Mouse (Mus musculus): ENCODE measurements at regions not wholly inside any gene's neighbourhood (a gene's known extent, or its start where the extent isn't known, plus 50 kb on each side); places are given as distances from the start of the nearest gene placed in this dataset.
"Not testable (repeated sequence)": the region's sequence is repeated elsewhere in the genome, so short reads cannot be mapped to it uniquely, and the experiment has no call there.

- not testable (repeated sequence) for TF ChIP-seq MAFK (IDR thresholded peaks at IDR 0.05; ENCODE audit: insufficient read depth, low read depth, low read length); ZNF384 (IDR thresholded peaks at IDR 0.05; ENCODE audit: low read depth, low read length); HCFC1 (IDR thresholded peaks at IDR 0.05; ENCODE audit: borderline replicate concordance, insufficient read depth, low read length)
Measured at GRCm38 (mm10) chr9:3200019-3200347, 135.0 kb upstream of the Alkbh8 start.
